ENCODE assay signal across 5 mouse cellular contexts in the genomic region with DNA sequence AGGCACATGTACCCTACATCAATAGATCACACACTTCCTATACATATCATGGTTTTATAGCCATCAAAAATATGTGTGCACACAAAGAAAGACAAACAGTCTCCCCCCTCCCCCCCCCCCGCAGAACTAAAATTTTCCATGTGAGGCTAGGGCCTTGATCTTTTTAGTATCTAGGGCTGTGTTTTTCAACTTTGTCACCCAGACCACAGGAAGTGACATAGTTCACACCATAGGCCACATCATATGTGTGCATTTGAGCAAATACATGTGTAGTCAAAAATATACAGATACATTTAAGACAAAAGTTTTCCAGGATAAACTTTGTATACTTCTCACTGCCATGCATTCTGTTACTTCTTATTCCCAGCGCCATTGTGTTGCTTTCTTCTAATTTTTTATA.
"Had no signal": no experiment of that assay in that cellular context is flagged by ENCODE, and none has a peak within 500 bp of the region (broad histone marks: within the 10 kb centered on the region; RNA-seq: fewer than 3 reads in every experiment).

No protein-coding gene starts in this region.

- DNase-seq: kidney, adult 18-20 months; liver, embryonic 13.5 days; right cerebral cortex, postnatal 4 days; thymus, adult 18-20 months; thymus, postnatal 36 days had no signal
